Mouse (Mus musculus): Measurements from ENCODE around the gene Zbtb18.
"Not testable (repeated sequence)": the region's sequence is repeated elsewhere in the genome, so short reads cannot be mapped to it uniquely, and the experiment has no call there.

The Zbtb18 gene

GRCm38 (mm10) chr1:177447541-177448111 lies 5.5 kb downstream of the Zbtb18 start:
- DNase-seq (ENCODE audit: low spot score): no peak

GRCm38 (mm10) chr1:177448121-177448561 lies 6.0 kb downstream of the Zbtb18 start:
- DNase-seq (ENCODE audit: low spot score): no peak

DNA sequence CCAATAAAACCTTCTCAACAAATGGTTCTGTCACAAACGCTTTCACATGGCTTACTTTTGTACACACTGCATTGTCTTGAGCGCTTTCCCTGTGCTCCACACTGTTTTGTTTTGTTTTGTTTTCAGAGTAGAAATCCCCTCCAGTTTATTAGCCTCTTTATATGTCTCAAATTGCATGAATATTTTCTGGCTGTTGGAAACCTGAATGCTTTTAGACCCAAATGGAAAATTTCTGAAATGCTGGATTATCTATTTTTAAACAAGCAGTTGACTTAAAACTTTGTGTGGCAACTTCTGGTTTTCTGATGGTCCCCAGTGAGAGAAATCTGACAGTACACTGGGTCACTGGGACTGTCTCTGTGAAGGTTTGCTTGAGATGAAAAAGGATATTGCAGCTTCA lies 6.8 kb downstream of the Zbtb18 start:
- no peak for DNase-seq (ENCODE audit: low spot score)

DNA sequence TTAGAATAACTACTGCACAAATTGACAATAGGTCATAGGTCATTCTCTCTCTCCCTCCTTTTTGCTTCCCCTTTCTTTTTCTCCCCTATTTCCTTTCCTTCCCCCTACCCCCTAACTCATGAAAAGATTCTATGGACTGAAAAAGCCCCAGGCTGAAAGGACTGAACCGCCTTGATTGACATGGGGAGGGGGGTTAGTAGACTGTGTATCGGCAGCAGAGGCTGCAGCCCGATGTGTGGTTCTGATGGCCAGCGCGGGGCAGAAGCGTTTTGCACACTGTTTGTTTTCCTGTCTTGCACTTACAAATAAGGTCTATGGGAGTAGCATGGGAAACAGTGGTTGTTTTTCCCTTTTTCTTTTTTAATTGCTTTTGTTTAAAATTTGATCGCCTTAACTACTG lies 7.7 kb downstream of the Zbtb18 start:
- DNase-seq (ENCODE audit: low spot score): not testable (repeated sequence)

GRCm38 (mm10) chr1:177451041-177451440 lies 8.9 kb downstream of the Zbtb18 start:
- DNase-seq (ENCODE audit: low spot score): no peak

- no peak for DNase-seq (ENCODE audit: low spot score)
Observed at GRCm38 (mm10) chr1:177451991-177452431, 9.9 kb downstream of the Zbtb18 start.

DNA sequence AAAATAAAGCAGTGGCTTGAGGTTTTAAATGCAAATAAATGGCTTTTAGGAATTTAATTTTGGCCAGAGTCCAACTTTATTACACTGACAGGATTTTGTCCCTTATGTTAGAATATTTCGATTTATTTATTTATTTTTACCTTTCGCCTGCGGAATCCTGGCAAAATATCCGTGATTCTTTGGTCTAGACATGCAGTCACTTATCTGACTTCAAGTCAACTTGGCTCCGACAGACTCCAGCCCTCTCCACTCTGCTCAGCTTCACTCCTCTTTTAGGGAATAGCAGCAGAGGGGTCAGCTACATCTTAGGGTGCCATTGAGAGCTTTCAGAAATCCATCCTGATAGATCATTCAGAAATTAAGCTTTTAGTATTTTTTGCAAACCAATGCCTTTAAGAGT lies 10.8 kb downstream of the Zbtb18 start:
- DNase-seq (ENCODE audit: low spot score): no peak

DNA sequence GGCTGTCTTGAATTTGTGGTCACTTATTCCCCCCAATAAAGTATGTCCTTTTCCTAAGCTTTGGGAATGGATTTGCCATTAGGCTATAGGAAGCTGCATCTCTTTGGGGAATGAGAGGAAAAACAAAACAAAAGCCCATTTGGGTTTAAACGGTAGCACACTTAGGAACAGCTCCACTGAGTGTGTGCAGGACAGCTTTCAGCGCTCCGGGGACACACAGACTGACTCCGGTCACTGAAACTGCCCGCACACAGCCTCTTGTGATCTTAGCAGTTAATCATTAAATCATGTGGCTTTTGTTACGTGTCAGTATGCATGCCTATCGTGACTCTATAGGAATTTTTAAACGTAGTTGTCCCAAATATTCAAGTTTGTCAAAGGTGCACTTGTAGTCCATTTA lies 11.7 kb downstream of the Zbtb18 start:
- DNase-seq (ENCODE audit: low spot score): no peak

- no peak for DNase-seq (ENCODE audit: low spot score)
Observed at GRCm38 (mm10) chr1:177454492-177454891, 12.3 kb downstream of the Zbtb18 start.

GRCm38 (mm10) chr1:177455466-177455865 lies 13.3 kb downstream of the Zbtb18 start:
- DNase-seq (ENCODE audit: low spot score): no peak

GRCm38 (mm10) chr1:177456208-177456607 lies 14.1 kb downstream of the Zbtb18 start:
- no peak for DNase-seq (ENCODE audit: low spot score)

DNA sequence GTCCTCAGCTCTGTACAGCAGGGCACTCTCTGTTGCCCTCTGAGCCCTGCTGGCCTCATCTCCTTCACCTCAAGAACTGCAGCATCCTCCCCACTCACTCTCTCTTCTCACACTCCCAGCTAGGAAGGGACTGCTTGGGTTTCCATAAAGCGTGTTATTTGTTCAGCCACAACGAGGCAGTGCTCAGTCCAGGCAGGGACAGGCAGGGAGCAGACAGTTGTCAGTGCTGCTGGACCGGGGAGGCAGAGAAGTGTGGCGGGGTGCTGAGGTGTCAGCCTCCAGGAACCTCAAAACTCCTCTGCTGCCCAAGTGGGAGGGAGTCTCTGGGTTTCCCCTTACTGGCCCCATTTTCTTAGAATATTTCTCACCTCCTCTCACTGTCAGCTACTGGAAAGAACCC lies 14.6 kb downstream of the Zbtb18 start:
- no peak for DNase-seq (ENCODE audit: low spot score)

DNA sequence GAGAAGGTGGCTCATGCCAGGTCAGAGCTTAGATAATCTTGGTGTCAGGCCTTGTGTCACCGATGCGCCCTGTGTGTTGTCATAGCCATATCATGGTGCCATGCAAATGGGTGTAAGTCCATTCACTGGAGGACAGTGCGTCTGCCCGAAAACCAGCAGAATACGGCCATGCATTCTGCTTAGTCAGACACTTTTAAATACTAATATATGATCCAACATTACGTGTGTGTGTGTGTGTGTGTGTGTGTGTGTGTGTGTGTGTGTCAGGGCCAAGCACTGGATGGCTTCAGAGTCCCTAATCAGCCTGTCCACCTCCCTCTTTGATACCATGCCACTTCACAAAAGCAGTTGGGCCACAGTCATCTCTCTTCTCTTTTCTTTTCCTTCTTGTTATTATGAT lies 15.8 kb downstream of the Zbtb18 start:
- DNase-seq (ENCODE audit: low spot score): no peak

GRCm38 (mm10) chr1:177458456-177459389 lies 16.6 kb downstream of the Zbtb18 start:
- DNase-seq (ENCODE audit: low spot score): no peak

GRCm38 (mm10) chr1:177459536-177459935 lies 17.4 kb downstream of the Zbtb18 start:
- no peak for DNase-seq (ENCODE audit: low spot score)

DNA sequence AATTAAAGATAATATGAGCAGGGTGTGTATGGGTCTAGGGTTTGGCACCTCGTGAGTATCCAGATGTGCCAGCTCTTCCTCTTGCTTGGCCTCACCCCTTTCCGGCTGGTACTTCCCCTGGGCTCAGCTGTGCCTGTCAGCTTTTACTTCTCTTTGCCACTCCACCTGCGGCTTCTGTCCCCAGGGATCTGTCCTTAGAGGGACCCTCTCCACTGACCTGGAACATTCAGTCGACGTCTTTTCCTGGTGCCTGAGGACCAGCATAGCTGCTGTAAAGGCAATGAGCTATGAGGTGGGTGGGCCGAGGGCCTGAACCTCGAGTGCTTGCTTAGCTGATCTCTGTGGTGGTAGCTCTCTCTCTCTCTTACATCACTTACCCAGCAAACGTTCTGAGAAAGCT lies 25.0 kb downstream of the Zbtb18 start:
- DNase-seq (ENCODE audit: low spot score): no peak

GRCm38 (mm10) chr1:177468436-177468835 lies 26.3 kb downstream of the Zbtb18 start:
- no peak for DNase-seq (ENCODE audit: low spot score)

DNA sequence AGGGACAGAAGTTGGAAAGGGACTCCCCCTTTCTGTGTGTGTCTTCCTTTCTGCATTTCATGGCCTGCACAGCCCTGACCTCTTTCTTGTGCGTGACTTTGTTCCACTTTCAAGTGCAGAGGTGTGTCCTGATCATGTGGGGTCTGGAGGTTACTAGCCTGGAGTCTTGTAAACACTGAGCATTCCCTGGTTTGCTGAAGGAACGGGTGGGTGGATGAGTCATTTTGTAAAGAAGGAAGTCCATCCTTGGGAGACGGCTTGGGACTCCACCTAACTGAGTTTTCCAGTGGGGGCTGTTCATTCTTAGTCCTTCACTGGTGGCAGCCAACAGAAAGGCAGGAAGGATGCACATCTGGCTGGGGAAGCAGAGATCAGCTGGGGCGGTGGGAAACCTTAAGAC lies 27.9 kb downstream of the Zbtb18 start:
- no peak for DNase-seq (ENCODE audit: low spot score)

GRCm38 (mm10) chr1:177470951-177471350 lies 28.8 kb downstream of the Zbtb18 start:
- DNase-seq (ENCODE audit: low spot score): no peak

DNA sequence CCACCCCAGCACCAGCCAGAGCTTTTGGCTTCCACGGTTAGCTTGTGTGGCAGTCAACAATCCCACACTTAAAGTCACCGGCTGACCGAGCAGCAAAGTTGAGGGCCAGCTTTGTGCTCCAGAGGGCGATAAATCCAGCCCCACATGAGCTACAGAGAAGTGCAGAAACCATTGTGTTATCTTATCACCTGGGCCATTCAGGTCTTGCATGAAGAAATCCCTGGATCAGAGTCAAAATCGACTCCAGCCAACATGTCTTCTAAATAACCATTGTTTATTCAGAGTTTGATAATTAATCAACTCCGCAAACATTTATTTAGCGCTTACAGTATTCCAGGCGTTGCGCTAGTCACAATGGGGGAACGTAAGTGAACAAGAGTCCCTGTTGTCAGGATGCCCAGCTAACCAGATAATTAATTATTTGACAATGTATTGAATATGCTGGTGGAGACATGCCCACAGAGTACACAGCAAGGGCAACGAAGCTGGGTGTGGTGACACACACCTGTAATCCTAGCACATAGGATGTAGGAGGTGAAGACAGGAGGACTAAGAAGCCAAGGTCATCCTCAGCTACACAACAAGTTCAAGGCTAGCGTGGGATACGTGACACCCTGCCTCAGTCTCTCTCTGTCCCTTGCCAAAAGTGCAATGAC lies 33.5 kb downstream of the Zbtb18 start:
- no peak for DNase-seq (ENCODE audit: low spot score)

- DNase-seq (ENCODE audit: low spot score): no peak
Observed at GRCm38 (mm10) chr1:177478578-177478977, 36.4 kb downstream of the Zbtb18 start.

DNA sequence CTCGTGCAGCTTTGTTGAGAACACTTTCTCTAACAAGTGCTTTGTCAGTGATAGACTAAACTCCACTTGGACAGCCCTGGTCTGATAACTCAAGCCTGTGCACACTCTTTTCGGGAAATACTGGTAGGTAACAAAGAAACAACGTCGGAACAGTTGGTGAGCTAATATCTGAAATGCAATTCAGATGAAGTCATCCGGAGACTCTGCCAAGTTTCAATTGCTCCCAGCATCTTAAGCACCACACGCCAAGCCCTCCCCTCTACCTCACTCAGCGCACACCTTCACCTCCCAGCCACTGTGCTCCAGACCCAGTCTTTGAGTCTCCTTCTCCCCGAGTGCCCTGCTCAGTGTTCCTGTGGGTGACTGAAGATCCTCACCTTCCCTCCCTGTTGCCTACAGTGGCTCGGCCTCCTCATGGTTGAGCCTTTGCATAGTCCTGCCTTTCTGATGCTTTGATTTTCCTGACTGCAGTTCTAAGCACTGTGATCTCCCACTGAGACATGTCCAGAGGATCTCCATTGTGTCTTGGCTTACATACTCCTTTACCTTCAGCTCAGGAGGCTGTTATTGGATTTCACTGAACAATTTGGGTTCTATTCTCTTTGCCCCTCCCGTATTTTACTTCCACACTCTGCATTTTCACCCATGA lies 37.3 kb downstream of the Zbtb18 start:
- no peak for DNase-seq (ENCODE audit: low spot score)
